Mouse (Mus musculus) heart, adult 8-10 months (tissue): ENCODE measurements around the gene Macrod2. TPM values are rescaled to one million over a fixed set of nuclear protein-coding genes. Genes with fewer than 3 reads are reported as not detected.

ENCODE experiments used
- DNase-seq: peaks from one replicate; pipeline ENCODE4 v3.0.0; 2022; ENCODE audit warnings: low spot score
- total RNA-seq, 4 experiments: library from RNA; stranded (reverse); gene quantifications; 2 replicates each; pipeline ENCODE4 v1.2.4; 2022

Gene Macrod2
- total RNA-seq, 4 experiments from 2014 or later: 7.0 to 9.1 (median 8.7) TPM

DNA sequence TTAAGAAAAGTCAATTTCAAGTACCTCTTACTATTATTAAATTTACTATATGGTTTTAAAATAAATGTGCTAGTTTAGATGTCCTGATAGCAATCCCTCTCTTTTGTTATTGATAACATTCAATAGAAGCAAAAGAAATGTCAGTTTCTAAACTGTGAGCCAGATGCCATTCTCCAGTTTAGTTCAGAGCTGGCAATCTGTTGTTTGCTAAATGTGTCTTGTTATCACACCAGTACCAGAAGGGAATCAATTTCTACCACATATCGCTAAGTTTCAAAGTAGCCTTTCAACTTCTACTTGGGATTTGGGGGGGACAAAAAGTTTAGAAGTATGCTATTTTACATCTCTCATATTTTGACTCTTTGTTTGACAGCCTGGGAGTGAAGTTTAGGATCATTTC is 1077.7 kb downstream of the Macrod2 start:
- no peak for DNase-seq

DNA sequence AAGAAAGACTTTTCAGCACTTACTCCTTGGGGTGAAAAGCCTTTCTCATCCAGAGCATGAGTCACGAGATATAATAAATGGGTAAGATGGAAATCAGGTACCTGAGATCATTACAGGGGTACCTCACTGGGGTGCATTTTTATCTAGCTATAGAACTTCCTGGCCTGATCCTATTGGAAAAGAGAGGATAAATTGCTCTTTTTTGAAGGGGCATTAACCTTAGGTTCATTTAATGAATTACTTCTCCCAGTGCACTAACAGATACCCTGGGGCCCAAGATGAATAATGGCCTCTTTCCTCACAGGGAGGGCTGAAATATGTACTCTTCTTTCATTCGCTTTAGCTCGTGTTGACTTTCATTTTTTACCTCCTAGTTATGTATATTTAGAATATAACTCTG is 1082.5 kb downstream of the Macrod2 start:
- no peak for DNase-seq

DNA sequence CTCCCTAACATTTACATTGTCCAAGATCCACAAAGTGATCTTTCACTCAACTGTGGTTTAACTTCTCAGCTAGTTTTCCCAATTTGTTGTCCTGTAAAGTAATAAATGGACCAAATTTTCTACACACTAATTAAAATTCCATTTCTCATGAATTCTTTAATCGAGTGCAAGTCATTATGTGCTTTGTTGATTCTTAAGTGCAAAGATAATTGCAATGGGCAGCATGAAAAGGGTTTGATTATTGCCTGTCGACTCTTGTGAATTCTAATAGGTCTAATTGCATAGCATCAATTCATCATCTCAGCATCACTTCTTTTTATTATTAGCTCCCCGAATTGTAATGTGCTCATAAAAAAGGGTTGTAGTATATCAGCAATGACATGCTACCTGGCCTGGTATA is 1095.4 kb downstream of the Macrod2 start:
- no peak for DNase-seq

GRCm38 (mm10) chr2:141505451-141505850 is 1110.3 kb downstream of the Macrod2 start:
- no peak for DNase-seq

DNA sequence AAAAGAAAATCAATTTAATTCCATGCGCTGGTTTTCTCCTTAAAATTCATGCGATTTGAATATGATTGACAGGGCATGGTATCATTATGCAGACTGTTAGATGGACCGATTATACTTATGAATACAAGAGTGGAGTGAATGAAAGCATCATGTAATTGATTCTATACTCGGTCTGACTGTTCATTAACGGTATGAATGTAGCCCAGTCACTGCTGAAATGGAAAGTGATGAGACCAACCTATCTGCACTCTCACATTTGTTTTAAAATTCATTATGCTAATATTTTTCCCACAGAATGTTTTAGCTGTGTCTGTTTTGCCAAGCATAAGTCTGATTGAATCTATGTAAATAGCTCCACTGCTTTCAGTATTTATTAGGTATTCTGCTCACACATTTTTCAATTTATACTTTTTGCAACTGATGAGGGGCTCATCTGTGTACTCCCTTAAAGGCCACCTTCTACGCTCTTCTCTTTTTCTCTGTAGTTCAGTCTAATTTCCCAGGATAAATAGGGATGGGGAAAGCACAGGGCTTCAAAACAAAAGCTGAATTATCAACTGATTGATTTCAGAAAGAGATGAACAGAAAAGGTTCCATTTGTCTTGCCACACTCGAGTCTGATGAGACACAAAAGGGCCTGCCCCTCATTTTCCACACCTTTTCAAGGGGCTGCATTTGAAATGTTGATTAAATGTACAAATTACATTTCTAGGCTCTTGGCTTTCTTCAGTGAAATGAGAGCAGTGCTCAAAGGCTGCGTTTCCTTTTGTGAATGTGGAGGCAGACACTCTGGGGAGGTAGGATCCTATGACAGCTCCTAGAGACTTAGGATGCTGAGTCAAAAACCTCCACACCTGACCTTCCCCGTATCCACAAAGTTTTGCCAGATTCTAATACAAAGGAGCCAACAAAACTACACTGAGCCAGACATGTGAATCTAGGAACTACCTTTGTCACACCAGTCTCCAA is 1113.1 kb downstream of the Macrod2 start:
- DNase-seq: no peak

DNA sequence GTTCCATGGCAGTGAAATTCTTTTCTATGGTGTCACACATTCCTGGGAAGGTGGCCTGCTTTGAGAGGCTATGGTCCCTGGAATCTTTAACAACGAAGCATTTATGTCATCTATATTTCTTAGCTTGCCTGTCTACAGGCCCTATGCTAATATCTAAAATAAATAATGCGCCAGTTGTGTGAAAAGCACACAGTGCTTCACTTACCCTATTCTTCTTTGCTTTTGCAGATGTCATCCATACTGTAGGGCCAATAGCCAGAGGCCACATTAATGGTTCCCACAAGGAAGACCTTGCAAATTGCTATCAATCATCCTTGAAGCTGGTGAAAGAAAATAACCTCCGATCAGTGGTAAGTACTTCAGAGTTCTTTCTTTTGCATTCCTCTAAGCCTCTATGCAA is 1119.9 kb downstream of the Macrod2 start:
- no peak for DNase-seq

GRCm38 (mm10) chr2:141522081-141522480 is 1127.0 kb downstream of the Macrod2 start:
- DNase-seq: no peak

- DNase-seq: no peak
Measured at GRCm38 (mm10) chr2:141545877-141546276, 1150.8 kb downstream of the Macrod2 start.

- no peak for DNase-seq
Measured at GRCm38 (mm10) chr2:141551701-141552100, 1156.6 kb downstream of the Macrod2 start.

DNA sequence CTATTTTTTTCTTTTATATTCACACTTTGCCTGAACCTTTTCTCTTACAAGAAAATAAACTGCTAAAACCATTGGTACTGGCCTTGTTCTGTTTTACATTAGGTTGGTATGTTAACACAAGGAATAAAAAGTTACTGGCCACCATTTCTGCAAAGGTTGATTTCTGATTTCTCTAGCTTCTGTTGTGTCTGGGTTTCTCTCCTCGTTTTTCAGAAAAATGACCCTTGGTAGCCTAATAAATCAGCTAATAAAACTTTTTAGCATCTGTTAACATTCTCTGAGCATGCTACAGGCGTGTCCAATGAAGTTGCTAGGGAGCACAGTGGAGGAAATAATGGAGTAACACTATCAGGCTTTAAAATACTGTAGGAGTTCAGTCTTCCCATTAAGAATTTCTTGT is 1161.6 kb downstream of the Macrod2 start:
- no peak for DNase-seq

DNA sequence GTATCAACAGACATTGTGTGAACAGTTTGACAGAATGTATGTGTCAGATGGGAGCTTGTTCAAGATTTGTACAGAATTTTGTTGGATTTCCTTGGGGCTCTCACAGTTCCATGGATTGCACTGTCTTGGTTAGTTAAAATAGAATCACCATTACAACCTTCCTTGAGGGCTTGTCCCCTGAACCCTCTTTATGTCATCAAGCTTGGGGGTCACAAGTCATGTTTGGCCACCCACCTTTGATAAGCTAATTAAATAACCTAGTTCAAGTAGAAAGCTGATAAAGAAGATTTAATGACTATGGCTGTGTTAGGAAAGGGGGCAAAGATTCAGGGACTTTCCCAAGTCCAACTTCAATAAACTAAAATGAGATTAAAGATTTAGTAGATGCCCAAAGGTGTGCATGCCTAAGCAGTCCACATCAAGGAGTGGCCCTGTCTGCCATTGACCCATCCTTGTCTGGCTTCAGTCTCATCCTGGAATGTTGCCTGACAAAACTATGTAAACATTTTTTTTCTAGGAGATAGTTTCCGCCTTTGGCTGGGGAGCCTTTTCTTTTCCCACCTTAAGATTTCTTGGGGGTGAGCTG is 1163.2 kb downstream of the Macrod2 start:
- no peak for DNase-seq

- DNase-seq: no peak
Measured at GRCm38 (mm10) chr2:141565986-141566385, 1170.9 kb downstream of the Macrod2 start.

GRCm38 (mm10) chr2:141571360-141571759 is 1176.3 kb downstream of the Macrod2 start:
- DNase-seq: no peak

- no peak for DNase-seq
Measured at GRCm38 (mm10) chr2:141578206-141578605, 1183.1 kb downstream of the Macrod2 start.

- DNase-seq: no peak
Measured at GRCm38 (mm10) chr2:141582431-141582830, 1187.3 kb downstream of the Macrod2 start.

- no peak for DNase-seq
Measured at GRCm38 (mm10) chr2:141582933-141583332, 1187.8 kb downstream of the Macrod2 start.

- peak; percentile 31 for DNase-seq
Measured at GRCm38 (mm10) chr2:141587290-141587689, 1192.2 kb downstream of the Macrod2 start.

DNA sequence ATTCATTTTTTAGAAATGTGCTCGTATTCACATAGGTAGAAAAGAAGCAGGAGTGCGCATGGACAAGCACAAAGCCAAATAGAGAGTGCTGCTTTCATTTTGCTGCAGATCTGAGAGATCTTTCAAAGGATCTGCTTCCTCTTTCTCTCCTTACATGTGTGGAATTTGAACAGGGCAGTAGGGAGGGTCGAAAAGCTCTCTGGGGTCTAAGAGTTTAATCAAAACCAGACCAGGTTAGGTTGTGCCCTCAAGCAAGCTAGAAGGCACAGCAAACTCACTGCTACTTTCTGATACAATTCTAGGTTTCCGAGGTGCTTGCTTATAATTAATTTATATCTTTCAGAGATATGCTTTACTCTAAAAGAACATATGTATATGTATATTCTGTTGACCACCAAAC is 1196.2 kb downstream of the Macrod2 start:
- no peak for DNase-seq

- no peak for DNase-seq
Measured at GRCm38 (mm10) chr2:141594811-141595210, 1199.7 kb downstream of the Macrod2 start.

- DNase-seq: no peak
Measured at GRCm38 (mm10) chr2:141617721-141618120, 1222.6 kb downstream of the Macrod2 start.

GRCm38 (mm10) chr2:141618257-141618656 is 1223.1 kb downstream of the Macrod2 start:
- no peak for DNase-seq

DNA sequence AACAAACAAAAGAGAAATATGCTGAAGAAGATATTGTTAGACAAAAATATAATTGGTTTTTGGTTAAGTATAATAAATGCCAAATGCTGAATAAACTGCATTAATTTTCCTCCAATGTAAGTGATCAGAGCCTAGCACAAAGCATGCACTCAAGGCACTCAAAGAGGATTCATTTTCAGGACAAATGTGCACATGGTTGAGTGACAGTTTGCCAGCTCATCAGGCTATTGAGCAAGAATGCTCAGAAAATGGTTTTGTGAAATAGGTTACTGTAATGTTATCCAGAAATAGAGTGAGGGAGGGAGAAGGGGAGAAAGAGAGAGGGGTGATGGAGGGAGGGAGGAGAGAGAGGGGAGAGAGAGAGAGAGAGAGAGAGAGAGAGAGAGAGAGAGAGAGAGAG is 1268.9 kb downstream of the Macrod2 start:
- no peak for DNase-seq

DNA sequence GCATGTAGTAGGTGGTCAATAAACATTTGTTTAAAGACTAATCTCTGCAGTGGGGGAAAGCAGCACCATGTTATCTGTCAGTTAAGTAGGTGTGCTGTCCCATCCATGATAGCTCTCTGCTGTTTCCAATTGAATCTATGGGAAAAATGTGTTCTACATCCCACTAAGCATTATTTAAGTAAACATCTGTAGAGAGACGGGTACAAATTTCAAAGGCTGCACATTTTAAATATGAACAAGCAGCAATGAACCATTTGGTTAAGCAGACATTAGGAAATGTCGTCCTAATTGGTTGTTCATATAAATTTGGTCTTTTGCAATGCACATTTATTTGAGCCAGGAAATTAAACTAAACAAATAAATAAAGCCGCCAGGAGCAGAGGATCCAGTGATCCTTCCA is 1277.7 kb downstream of the Macrod2 start:
- no peak for DNase-seq
